10 mouse cellular contexts compared by ENCODE assay signal in the genomic region with DNA sequence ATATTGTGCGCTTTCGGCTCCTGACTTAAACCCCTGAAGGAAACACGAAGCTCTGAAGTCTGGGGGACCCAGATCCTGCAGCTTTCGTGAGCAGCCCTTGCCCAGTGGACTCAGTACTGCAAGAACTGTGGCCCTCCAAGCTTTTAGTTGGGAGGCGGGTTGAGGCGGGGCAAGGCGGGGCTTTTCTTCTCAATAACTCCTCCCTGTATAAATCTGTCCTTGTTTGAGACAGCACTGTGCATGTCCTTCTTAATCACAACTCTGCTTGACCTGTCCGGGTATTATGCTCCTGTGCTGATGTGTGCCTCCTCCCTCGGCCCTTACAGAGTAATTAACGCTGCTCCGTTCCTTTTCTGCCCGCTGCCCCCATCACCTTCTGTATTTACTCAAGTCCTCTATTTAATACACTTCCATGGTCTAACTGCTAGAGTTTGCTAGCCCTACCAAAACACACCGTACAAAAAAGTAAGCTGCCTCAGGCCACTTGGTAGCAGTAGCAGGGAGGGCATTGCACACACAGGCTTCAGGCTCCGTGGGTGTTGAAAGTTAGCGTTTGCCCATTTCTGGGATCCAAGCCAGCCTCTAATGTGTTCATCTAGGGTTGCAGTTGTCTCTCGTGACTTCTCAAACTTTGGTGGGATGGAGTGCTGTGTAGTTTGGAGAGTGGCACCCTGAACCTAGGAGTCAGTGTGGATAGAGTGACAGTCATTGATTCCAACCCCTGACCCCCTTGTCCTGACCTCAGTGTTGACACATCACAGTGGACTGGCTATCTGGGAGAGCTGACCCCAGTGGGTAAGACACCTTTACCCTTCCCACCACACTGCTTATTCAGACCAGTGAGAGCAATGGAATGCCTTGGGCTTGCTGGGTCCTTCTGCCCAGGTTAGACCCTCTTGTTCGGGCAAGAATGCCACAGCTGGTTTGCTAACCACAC. TPM values are rescaled to one million over a fixed set of nuclear protein-coding genes. Genes with fewer than 3 reads are reported as not detected.
DNase-seq lines count a peak whose midpoint lies in the region; ATAC-seq and TF ChIP-seq lines count a peak whose summit lies in the region.
"Had no signal": no experiment of that assay in that cellular context is flagged by ENCODE, and none has a peak within 500 bp of the region (broad histone marks: within the 10 kb centered on the region; RNA-seq: fewer than 3 reads in every experiment).

No protein-coding gene starts in this region.

- no peaks in the 10 kb centered on the region for H3K27me3 ChIP-seq in lung, postnatal 0 days (replicated peaks; ENCODE audit: insufficient read depth, low read length)
- H3K27me3 ChIP-seq in cerebellum, adult 2 months (ENCODE audit: control insufficient read depth, insufficient read depth, low read length), result no peaks in the 10 kb centered on the region
- H3K27me3 ChIP-seq: heart, embryonic 13.5 days had no signal

- no peak for TF ChIP-seq POLR2A in lung, adult 2 months (IDR thresholded peaks at IDR 0.05; ENCODE audit: borderline replicate concordance, extremely low read depth, low read depth, low read length)
- TF ChIP-seq POLR2A in cerebellum, adult 2 months (IDR thresholded peaks at IDR 0.05; ENCODE audit: borderline replicate concordance, insufficient read depth, low read length), result no peak

- TF ChIP-seq EP300 in lung, postnatal 0 days (IDR thresholded peaks at IDR 0.05), result no peak

- no peaks in the 10 kb centered on the region for H3K9me3 ChIP-seq in lung, postnatal 0 days (ENCODE audit: low read length)
- H3K9me3 ChIP-seq: heart, embryonic 13.5 days had no signal

- H3K4me2 ChIP-seq in lung, postnatal 0 days (replicated peaks; ENCODE audit: low read depth, low read length), result no peak overlapping the region
- H3K4me2 ChIP-seq: heart, embryonic 13.5 days had no signal

- 59% methylated on average over 17 of the region's 17 CpGs for WGBS in lung, postnatal 0 days
- WGBS in lung, adult 2 months, result 65% methylated on average over 17 of the region's 17 CpGs
- WGBS in cerebellum, adult 2 months, result 63% methylated on average over 17 of the region's 17 CpGs

- H3K9ac ChIP-seq in lung, postnatal 0 days (replicated peaks; ENCODE audit: low read depth), result no peak overlapping the region
- H3K9ac ChIP-seq: heart, embryonic 13.5 days had no signal

- H3K4me1 ChIP-seq in lung, postnatal 0 days (ENCODE audit: insufficient read depth, low read depth, low read length), result no peaks in the 10 kb centered on the region
- peaks cover 11% of the 10 kb centered on the region for H3K4me1 ChIP-seq in lung, adult 2 months (ENCODE audit: control insufficient read depth, insufficient read depth, low read length)
- H3K4me1 ChIP-seq in cerebellum, adult 2 months (ENCODE audit: control insufficient read depth, insufficient read depth, low read length), result no peaks in the 10 kb centered on the region

- H3K36me3 ChIP-seq in lung, postnatal 0 days (ENCODE audit: insufficient read depth, low read length), result peaks cover 2% of the 10 kb centered on the region; the same call in 1 of the 2 replicates

- ATAC-seq in lung, postnatal 0 days, result peak; percentile 25
- ATAC-seq: intestine, postnatal 0 days had no signal

- DNase-seq in adrenal gland, adult 2 months, result peak; percentile 70
- DNase-seq in adrenal gland, postnatal 4 days (ENCODE audit: low spot score in 2 of 2), result no peak
- DNase-seq in lung, postnatal 0 days (ENCODE audit: low spot score), result peak; percentile 38
- DNase-seq in lung, adult 2 months, result no peak
- peak; percentile 57 for DNase-seq in kidney, postnatal 10 days
- DNase-seq in right cerebral cortex, postnatal 25 days, result no peak
- DNase-seq in cerebellum, adult 2 months, result no peak
- DNase-seq in spleen, postnatal 10 days (ENCODE audit: low spot score in 2 of 2), result no peak

- peak overlapping the region; percentile 27; the same call in 1 of the 2 replicates for H3K27ac ChIP-seq in lung, postnatal 0 days (ENCODE audit: low read length)
- H3K27ac ChIP-seq in cerebellum, adult 2 months (ENCODE audit: insufficient read depth, low read length), result no peak overlapping the region
- H3K27ac ChIP-seq: heart, embryonic 13.5 days had no signal

- no peak overlapping the region for H3K4me3 ChIP-seq in lung, postnatal 0 days (ENCODE audit: low read depth, low read length)
- no peak overlapping the region for H3K4me3 ChIP-seq in lung, adult 2 months (replicated peaks; ENCODE audit: extremely low read depth, low read depth, low read length)
- no peak overlapping the region for H3K4me3 ChIP-seq in cerebellum, adult 2 months (replicated peaks; ENCODE audit: insufficient read depth, low read depth, low read length)
- H3K4me3 ChIP-seq: heart, embryonic 13.5 days had no signal

- no peak for TF ChIP-seq CTCF in lung, postnatal 0 days (IDR thresholded peaks at IDR 0.05)
- TF ChIP-seq CTCF in lung, adult 2 months (IDR thresholded peaks at IDR 0.05; ENCODE audit: insufficient read depth, low read length), result no peak
- TF ChIP-seq CTCF in cerebellum, adult 2 months (IDR thresholded peaks at IDR 0.05; ENCODE audit: borderline replicate concordance, insufficient read depth, low read depth, low read length), result no peak

RNA-seq across cellular contexts. Expression of a gene that starts 51.8 kb away (rescaled TPM):
- total RNA-seq in adrenal gland, adult 2 months (2021), result 100 to 1,000 TPM; 138 to 209 TPM
- polyA plus RNA-seq in adrenal gland, adult 2 months (2012; rRNA removed), result 3.9 and 5.6 TPM in 2 replicates
- total RNA-seq in adrenal gland, postnatal 4 days (2021), result 100 to 1,000 TPM; 160 to 167 TPM
- 95.5 and 96.2 TPM in 2 replicates for polyA plus RNA-seq in lung, postnatal 0 days (2015; fragmentation: Nextera tagmentation; extraction: Ambion mirVana)
- 7.7 and 13.8 TPM in 2 replicates for polyA plus RNA-seq in lung, adult 2 months (2012; rRNA removed)
- polyA plus RNA-seq in cerebellum, adult 2 months (2012; rRNA removed), result 27.7 and 29.7 TPM in 2 replicates

Comparison
In these comparisons a context has a peak if more than half of its experiments do, and no peak if none do; other contexts are left out.
1. DNase-seq: peak in adrenal gland, adult 2 months (single experiment), lung, postnatal 0 days (single experiment) and kidney, postnatal 10 days (single experiment); none in adrenal gland, postnatal 4 days (0 of 2), lung, adult 2 months (single experiment), right cerebral cortex, postnatal 25 days (single experiment), cerebellum, adult 2 months (0 of 2) and spleen, postnatal 10 days (0 of 2).